Mouse (Mus musculus): ENCODE results near the gene Gm49369.
"Not testable (repeated sequence)": the region's sequence is repeated elsewhere in the genome, so short reads cannot be mapped to it uniquely, and the experiment has no call there.

The Gm49369 gene

DNA sequence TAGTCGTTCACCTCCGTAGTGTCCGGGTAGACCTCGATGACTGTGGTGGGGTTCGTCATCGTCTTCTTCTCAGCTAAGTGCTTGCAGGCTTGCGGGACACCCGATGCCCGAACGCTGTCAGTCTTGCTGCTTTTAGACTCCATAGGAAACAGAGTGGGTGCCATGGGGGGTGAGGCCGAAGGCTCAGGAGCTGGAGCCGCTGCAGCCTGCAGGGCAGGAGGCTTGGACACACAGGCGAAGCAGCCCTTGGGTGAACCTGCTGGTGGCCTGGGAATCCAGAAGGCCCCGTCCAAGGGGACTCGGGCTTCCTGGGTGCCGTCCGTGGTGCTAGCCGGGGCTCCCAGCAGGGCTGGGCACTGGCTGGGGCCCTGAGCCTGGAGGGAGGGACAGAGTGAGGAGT lies 11.5 kb downstream of the Gm49369 start:
- no peak for DNase-seq

DNA sequence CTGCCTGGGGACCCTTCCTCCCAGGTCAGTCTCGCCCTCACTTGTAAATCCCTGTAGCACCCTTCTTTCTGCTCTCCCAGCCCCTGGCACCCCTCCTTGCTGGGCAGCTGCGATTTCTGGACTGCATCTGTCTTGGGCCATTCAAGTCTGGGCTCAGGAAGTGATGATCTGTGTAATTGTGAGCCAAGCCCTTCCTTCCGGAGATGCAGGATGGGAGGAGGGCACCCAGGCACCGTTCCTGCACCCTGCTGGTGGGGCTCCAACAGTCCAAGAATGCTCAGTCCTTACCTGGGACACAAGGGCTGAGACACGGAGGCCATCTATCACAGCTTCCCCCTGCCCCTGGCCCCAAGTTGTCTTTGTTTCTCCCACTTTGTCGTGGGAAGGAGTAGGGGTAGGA lies 12.6 kb downstream of the Gm49369 start:
- no peak for DNase-seq

DNA sequence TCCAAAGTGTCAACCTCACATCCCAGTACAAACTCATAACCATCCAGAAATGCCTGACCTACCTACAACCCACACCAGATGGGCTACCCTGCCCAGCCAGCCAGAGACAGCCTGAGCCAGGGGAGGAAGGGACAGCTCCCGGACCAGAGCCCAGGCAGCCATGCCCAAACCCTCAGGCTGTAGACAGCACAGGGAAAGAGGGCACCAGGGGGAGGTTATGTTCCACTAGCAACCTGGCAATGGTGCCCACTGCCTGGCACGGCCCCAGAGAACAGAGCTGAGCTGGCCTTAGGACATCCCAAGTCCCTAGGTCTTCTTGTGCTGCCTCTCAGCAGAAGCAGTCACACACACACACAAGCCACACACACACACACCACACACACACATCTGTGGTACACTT lies 13.6 kb downstream of the Gm49369 start:
- no peak for DNase-seq

DNA sequence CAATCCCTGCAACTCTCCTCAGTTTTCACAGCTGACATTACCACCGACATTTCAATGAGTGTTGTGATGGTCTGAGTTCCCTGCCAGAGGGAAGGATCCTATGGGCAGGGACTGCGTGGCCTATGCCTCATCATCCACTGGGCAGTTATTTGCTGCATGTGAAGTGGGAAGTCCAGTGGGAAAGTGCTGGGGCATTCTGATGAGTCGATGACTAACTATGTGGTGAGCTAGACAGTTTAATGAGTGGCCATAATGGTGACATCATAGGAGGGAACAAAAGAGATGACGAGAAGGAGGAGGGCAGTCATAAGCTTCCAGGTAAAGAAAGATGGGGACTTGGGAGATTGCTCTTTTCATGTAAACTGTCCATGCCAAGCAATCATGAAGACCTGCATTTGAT lies 19.4 kb downstream of the Gm49369 start:
- no peak for DNase-seq

DNA sequence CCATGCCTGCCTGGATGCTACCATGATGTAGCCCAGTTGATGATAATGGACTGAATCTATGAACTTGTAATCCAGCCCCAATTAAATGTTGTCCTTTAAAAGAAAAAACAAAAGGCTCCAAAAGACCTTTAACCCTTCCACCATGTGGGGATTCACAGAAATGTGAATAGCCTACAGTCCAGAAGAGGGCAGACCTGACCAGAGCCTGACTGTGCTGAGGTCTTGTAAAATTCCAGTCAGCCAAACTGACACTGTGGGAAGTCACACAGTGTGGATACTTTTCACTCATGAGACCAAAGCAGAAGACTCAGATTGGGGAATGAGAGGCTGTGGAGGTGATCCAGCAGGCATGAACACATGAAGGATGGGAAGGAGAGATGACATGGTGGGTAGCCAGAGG lies 21.7 kb downstream of the Gm49369 start:
- no peak for DNase-seq

DNA sequence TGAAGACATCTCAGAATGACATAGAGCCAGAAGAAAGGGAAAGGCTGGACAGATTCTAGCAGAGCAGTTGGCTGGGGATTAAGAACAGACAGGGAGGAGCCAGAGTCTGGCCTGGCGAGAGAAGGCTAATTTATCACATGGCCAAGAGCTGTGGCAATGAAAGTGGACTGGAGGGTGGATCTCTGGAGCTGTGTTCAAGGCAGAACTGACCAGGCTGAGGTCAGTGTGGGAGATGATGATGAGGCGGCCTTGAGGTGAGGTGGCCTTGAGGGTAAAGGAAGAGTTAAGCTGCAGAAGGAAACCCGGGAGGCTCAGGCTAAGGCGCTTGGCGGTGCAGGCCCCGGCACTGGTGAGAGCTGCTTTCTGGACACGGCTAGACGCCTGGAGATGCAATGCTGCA lies 23.3 kb downstream of the Gm49369 start:
- no peak for DNase-seq

DNA sequence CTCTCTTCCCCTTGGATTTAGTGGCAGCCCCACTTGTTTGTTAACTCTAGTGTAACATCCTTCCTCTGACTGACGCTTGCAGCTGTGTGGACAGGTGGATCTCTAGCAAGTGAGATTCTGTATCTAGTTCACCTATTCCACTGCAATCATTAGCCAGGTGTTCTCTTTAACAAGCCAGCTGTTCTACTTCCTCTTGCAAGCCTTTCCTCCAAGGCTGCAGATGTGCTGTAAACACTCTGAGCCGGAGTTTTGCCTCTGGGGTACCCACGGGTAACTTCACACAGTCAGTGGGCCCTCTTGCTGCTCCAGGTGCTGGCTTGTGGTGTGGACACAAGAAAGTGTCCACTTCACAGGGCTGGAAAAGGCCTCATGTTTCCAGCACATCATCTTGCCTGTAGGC lies 24.9 kb downstream of the Gm49369 start:
- no peak for DNase-seq

DNA sequence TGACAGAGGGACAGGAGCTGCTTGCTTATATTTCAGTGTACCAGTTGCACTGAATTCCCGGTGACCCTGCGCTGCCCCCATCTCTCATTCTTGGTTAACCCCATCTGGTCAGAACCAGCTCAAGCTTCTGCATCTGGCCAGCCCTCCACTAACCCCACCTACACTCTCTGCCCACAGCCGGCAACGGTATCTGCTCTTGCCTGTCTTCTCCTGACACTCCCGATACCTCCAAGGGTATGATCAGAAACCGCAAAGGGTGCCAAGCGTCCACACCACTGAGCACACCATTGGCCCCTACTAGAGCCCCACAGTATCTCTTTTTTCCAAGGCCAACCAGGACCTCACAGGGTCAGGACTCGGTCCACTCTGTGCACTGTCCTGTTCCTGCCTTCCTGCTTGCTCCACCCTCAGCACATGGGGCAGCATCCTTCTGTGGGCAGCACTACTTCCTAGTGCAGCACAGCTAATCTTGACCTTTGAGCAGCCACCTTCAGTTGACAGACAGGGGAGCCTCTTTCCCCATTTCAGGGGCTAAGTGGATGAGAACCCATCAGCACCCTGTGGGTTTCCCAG lies 27.7 kb downstream of the Gm49369 start:
- no peak for DNase-seq

DNA sequence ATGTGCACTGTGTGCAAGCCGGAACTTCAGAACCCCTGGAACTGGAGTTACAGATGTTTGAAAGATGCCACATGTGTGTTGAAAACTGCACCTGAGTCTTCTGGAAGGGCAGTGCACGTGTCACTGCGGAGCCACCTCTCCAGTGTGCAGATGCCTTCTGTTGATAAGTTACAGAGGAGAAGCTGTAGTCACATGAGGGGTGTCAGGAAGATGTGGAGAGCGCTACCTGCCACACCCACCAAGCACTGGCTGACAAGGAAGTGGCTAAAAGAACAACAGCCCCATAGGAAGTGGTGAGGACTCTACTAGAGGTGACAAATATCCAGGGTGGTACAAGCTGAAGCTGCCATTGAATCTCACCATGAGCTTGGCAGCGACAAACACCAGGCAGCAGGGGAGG lies 28.6 kb downstream of the Gm49369 start:
- no peak for DNase-seq

DNA sequence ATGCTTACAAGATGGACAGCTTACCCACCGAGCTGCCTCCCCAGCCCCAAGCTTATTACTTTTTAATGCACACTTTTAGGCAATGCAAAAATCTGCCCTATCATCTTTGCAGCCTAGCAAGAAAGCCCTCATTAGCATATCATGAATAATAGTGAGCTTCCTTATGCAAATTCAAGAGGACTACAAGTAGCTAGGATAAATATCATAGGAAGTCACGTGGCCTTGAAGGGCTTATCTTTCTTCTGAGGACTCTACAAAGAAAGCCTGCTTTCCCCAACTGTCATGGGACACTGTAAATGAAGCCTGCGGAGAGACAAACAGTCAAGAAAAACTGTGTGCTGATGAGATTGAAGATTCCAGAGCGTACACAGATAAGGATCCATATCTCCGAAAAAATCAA lies 30.9 kb downstream of the Gm49369 start:
- no peak for DNase-seq

DNA sequence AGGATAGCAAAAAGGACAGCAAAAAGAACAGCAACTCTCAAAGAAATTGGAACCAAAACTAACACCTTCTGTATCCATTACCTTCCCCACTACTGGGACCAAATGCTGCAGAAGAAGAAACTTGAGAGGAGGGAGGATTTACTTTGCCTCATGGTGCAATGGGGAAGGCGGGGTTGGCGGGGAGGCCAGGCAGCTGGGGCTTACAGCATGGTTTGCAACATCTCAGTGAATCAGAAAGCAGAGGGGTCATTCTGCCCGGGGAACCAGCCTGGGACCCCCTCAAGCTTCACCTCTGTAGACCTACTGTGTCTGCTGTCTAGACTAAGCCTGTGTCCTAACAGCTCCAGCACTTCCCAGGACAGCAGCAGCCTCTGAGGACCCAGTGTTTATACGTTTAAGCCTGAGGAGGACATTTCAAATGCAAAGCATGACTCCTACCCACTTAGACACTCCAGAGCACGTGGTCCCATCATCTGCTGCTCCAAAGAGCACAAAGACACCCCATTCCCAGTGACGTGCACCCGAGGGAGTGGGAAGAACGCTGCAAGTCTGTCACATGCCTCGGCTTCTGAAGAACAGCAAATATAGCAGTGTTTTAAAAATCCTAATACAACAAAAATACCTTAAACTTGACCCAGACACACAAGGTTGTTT lies 33.0 kb downstream of the Gm49369 start:
- DNase-seq: peak; percentile 44

DNA sequence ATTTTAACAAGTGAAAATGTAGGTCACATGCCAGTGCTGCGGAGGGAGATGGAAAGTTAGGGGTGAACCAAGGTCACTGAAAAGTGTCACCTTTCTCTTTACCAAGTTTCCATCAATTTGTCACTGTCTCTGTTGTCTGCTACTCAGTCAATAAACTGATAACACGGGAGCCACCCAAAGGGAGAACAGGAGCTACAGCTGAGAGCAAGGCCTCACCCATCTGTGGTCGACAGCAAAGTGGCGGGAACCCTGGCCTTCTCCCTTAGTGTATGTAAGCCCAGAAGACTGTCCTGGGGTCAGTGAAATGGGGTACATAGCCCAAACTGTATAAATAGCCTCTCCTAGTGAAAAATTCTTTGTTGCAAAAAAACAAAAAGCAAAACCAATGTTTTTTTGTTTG lies 34.9 kb downstream of the Gm49369 start:
- no peak for DNase-seq

DNA sequence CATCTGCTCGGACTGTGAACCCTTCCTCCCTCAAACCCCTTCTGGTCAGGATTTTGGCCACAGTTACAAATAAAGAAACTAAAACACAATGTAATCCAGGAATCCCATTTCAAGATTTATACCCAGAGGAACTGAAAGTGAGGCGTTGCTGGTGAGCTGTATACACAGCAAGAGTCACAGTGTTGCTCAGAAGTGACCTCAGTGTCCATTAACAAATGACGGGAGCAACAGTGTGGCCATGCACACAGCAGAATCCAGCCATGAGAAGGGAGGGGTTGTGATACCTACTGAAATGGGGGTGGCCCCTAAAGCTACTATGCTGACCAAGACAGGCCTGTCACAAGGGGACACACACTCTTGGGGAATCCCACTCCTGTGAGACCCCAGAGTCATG lies 40.2 kb downstream of the Gm49369 start:
- DNase-seq: no peak

DNA sequence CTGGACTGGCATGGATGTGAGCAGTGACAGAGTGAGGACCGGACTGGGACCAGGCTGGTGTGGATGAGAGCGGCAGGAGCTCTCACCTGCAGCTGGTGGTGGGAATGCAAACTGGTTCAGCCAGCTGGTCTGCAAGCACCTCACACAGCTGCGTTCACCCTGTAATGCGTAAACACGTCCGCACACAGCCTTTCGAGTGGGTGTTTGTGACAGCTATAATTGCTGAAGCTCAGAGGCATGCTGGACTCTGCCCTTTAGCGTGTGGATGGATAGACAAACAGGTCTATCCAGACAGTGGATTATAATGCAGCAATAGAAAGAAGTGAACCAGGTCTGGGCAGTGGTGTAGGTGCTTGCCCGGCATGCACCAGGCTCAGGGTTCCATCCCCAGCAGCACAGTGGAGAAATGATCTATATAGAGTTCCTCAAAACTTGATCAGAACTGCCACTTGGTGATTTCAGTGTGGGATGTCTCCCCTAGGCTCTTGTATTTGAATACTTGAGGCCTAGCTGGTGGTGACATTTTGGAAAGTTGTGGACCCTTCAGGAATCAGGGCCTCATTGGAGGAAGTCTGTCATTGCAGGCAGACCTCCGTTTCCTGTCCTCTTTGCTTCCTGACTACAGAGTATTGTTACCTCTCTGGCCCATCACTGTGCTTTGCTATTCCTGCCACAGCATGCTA lies 40.8 kb downstream of the Gm49369 start:
- no peak for DNase-seq

DNA sequence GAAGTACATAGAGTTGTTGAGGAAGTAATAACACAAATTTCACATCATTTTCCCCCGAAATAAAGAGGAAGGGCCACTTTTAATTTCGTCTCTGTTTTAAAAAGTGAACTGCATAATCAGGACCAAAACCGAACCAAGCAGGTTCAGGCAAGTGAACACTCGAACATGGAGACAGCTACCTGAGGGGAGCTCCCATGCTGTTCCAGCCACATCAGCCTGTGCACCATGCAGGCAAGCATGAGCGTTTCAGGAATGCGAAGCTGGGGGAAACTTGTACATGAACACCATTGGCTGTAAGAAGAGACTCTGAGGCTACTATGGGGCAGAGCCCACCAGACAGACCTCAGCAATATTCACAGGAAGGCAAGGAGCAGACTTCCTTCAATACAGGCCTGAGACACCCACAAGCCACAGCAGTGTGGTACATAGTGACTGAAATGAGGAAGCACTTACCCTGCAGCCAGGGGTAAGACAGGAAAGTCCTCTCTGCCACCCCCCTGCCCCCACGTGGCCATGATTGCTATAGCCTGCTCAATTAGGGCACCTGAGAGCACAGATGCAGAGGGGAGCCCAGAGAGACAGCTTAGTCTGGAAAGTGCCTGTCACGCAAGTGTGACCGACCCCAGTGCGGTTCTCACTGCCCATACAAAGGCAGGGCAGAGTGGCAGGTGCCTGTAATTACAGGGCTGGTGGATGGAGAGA lies 42.0 kb downstream of the Gm49369 start:
- no peak for DNase-seq

DNA sequence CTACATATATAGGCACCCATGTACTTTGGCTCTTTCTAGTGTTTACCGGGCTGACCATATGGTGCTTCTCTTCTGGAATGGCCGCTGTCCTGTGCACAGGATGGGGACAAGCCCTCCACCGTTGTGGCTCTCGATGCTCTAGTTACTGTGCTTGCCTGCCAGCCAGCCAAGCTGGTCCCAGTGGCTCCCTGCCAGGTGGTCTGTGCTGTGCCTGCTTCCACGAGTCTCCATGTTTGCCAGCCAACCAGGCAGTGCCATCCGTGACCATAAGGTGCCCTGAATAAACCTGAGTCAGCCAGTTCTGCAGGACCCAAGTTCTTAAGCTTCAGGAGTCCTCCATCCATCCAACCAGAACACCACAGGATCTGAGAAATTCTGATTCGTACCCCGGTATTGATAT lies 47.3 kb downstream of the Gm49369 start:
- DNase-seq: no peak

DNA sequence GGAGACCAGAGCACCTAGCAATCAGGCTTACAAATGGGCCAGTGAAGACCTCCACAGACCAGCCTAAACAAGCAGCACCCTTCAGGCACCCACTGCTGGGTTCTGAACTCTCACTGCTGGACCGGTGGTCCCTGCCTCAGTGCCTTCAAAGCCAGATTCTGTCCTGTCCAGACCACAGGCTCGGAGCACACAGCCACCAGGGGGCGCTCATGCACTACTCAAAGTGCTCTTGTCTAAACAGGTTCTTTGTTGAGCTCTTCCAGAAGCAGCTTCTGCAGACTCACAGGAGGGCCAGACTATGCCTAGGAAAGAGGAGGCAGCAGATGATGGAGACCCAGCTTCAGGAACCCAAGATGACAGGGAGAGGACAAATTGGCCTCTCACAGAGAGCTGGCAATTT lies 48.2 kb downstream of the Gm49369 start:
- DNase-seq: peak; percentile 77

DNA sequence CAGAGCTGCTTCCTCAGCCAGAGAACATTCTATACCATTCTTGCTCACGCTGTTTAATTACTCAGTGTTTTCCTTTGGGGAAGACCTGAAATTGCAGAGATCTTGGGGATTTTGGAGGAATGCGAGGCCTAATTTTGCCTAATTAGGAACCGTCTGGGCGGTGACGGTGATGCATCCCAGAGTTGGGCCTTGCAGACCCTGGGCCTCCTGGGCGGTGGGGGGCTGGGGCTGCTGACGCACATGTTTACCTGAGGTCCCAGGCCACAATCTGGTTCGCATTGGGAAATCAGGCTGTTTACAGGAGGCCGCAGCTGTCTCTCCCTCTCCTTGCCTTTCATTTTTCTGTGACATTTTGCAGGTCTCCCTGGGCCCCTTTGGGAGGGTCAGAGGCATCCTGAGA lies 49.7 kb downstream of the Gm49369 start:
- not testable (repeated sequence) for DNase-seq

DNA sequence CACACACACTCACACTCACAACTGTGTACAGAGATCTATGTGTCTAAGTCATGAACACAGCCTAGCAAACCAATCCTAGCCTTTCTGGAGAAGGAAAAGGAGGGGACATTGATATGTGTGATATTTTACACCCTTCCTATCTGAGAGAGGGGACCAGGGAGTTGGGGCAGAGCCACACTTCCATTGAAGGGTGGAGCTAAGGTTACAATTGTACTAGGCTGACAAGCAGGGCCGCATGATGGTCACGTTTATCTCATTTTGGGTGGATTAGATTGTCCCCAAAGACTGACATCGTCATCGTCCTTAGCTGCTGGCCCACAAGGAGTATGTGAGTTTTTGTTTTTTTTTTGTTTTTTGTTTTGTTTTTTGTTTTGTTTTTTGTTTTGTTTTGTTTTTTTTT lies 51.2 kb downstream of the Gm49369 start:
- DNase-seq: no peak

DNA sequence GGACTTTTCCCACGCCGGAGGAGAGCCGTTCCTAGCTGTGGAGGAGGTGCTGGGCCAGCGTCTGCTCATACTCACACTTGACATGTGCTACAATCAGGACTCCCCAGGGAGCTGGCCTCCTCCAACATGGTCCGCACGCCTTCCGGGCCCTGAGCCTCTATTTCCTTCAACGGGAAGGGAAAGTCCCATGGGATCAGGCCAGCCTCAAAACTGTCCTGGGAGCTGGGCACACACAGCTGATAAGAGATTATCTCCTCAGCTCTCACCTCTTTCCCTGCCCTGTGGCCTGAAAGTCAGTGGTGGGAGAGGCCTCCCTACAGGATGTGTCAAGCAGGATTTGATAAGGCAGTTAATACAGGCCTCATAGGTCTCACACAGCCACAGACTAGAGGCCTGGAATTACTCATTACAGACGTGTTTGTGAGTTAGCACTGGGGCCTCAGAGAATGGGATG lies 52.2 kb downstream of the Gm49369 start:
- no peak for DNase-seq

DNA sequence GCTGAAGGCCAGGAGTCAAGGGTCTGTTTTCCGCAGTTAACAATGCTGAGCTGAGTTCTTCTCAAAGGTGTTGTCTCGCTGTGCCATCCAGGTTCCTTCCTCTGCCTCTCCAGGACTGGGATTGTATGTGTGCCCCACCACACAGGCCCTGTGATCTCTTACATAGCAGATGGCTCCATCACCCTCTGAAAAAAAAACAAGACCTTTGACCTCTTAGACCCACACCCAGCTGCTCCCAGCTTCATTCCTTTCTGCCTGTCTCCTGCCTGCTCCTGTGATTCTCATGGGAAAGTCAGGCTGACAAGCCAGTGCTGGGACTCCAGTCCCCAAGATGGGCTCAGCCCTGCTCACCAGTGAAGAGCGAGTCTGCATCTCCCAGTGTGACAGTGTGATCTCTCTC lies 54.0 kb downstream of the Gm49369 start:
- no peak for DNase-seq

DNA sequence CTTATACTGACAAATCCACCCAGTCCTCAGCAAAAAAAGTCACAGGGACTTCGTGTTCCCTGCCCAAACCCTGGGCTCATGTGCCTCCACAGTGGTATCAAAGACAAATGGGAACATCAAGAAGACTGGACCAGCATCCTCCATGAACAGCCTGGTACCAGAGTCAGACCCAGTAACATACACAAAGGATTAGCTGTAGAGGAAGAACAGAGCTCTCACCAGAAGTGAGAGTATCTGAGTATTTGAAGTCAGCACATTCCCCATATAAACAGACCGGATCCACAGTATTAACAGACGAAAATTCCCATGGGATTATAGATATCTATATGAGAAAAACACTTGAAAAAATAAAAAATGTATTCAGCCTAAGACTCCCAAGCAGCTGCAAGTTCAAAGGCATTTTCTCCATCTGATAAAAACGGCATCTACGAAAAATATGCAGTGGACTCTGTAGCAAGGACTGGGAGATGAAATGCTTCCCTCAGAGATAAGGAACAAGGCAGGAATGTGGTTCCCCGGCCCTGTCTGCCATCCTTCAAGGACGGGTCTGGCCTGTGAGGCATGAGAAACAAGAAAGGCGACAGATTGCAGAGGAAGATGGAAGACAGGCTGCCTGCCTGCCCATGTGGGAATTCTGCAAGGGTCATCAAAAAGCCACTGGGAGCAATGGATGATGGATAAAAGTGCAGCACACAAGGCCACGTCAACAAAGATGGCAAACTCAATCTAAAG lies 55.6 kb downstream of the Gm49369 start:
- no peak for DNase-seq

DNA sequence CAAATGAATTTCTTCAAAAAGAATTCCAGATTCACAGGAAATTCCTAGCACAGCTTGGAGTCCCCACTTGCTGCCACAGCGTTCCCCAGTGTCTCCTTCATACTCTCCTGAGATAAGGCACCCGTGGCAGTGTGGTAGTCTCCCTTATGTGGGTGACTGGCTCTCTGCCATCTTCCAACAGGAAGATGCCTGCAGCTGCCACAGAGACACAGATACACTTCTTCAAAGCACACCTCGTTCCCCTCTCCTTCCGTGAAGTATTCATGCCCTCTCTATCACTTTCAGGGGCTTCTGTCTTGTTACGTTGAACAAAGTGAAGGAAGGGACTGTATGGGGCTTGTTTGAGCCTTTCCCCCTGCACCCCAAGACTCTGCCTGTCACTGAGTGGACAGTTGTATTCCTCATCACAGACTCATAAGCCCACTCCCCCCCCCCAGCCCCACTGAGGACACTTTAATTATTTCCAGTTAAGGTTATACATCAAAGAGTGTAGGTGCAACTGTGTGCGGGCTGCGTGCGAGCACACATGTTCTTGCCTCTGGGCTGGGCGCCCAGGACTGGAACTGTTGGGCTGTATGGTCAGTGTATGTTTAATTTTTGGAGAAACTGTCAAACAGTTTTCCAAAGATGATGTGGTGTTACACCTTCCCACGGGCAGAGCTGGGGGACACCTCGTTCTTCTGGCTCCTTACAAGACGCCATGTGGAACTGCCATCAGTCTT lies 58.9 kb downstream of the Gm49369 start:
- no peak for DNase-seq

Measured in right cerebral cortex, postnatal 25 days (tissue).